28 mouse cellular contexts compared by ENCODE assay signal in the genomic region with DNA sequence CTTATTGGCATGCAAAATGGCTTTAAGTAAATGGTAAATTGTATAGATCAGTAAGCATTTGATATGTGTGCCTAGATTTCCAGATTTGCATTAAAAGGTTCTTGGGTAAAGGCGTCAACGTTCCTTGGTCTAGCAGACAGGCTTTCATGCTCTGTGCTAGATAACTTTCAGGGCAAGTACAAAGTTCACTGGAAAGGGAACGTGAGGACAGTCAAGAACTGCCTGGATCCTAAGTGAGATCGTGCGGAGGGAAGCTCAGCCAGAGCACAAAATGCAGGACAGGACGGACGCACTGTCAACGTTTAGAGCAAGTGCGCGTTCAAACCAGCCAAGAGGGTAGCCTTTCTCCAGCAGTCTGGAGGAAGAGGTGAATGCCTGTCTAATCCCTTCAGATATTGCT. TPM values are rescaled to one million over a fixed set of nuclear protein-coding genes. Genes with fewer than 3 reads are reported as not detected.
DNase-seq lines count a peak whose midpoint lies in the region; ATAC-seq and TF ChIP-seq lines count a peak whose summit lies in the region.
"Had no signal": no experiment of that assay in that cellular context is flagged by ENCODE, and none has a peak within 500 bp of the region (broad histone marks: within the 10 kb centered on the region; RNA-seq: fewer than 3 reads in every experiment).

No protein-coding gene starts in this region.

- no peak overlapping the region for H3K4me2 ChIP-seq in kidney, embryonic 14.5 days (replicated peaks; ENCODE audit: low read depth, low read length)
- H3K4me2 ChIP-seq in lung, postnatal 0 days (replicated peaks; ENCODE audit: low read depth, low read length) = no peak overlapping the region
- H3K4me2 ChIP-seq: embryonic facial prominence, embryonic 12.5 days; embryonic facial prominence, embryonic 15.5 days; heart, embryonic 12.5 days; heart, embryonic 15.5 days had no signal

- H3K9ac ChIP-seq in kidney, embryonic 14.5 days (ENCODE audit: low read depth, low read length) = no peak overlapping the region
- H3K9ac ChIP-seq in lung, postnatal 0 days (replicated peaks; ENCODE audit: low read depth) = no peak overlapping the region
- H3K9ac ChIP-seq: embryonic facial prominence, embryonic 12.5 days; embryonic facial prominence, embryonic 15.5 days; forebrain, postnatal 0 days; heart, embryonic 12.5 days; heart, embryonic 15.5 days had no signal

- 86% methylated on average over 10 of the region's 10 CpGs for WGBS in kidney, embryonic 14.5 days
- WGBS in lung, postnatal 0 days = 83% methylated on average over 10 of the region's 10 CpGs

- no peak for ATAC-seq in kidney, embryonic 14.5 days (ENCODE audit: low FRiP score, low TSS enrichment)
- no peak for ATAC-seq in lung, postnatal 0 days
- ATAC-seq: CD4-positive, CD25-positive, alpha-beta regulatory T cell, adult 4 months; forebrain, embryonic 14.5 days had no signal

- H3K4me1 ChIP-seq in kidney, embryonic 14.5 days (ENCODE audit: control insufficient read depth, insufficient read depth, low read length) = peaks cover 9% of the 10 kb centered on the region; the same call in 1 of the 2 replicates
- H3K4me1 ChIP-seq in lung, postnatal 0 days (ENCODE audit: insufficient read depth, low read depth, low read length) = 0 out of 2 replicates have a peak, but pooled peaks cover 3% of the 10 kb centered on the region
- H3K4me1 ChIP-seq: heart, embryonic 12.5 days; heart, embryonic 15.5 days had no signal

- TF ChIP-seq CTCF in lung, postnatal 0 days (IDR thresholded peaks at IDR 0.05) = no peak

- DNase-seq in kidney, adult 8-10 months = peak; percentile 33 to 44
- no peak for DNase-seq in kidney, adult 11 months
- peak; percentile 45 to 66 for DNase-seq in kidney, postnatal 36 days
- no peak for DNase-seq in lung, postnatal 0 days (ENCODE audit: low spot score)
- no peak for DNase-seq in lung, postnatal 25 days (ENCODE audit: low spot score)
- DNase-seq in yolk sac, embryonic 10.5 days (ENCODE audit: low spot score) = peak; percentile 19
- DNase-seq in thymus, postnatal 25 days = no peak
- DNase-seq: adrenal gland, adult 2 months; adrenal gland, postnatal 14 days; cerebellum, adult 11 months; cerebellum, adult 2 months; cerebellum, adult 9-11 months; cerebellum, postnatal 25 days; forebrain, postnatal 0 days; gastrocnemius, adult 2 months; gastrocnemius, postnatal 14 days; heart, adult 11 months; heart, postnatal 10 days; heart, postnatal 36 days had no signal

- H3K36me3 ChIP-seq in kidney, embryonic 14.5 days (ENCODE audit: control insufficient read depth, insufficient read depth, low read length) = peaks cover 16% of the 10 kb centered on the region
- H3K36me3 ChIP-seq in lung, postnatal 0 days (ENCODE audit: insufficient read depth, low read length) = no peaks in the 10 kb centered on the region
- H3K36me3 ChIP-seq: heart, embryonic 15.5 days had no signal

- no peaks in the 10 kb centered on the region for H3K9me3 ChIP-seq in kidney, embryonic 14.5 days (ENCODE audit: control insufficient read depth, low read length)
- H3K9me3 ChIP-seq in lung, postnatal 0 days (ENCODE audit: low read length) = no peaks in the 10 kb centered on the region
- H3K9me3 ChIP-seq: embryonic facial prominence, embryonic 12.5 days; embryonic facial prominence, embryonic 15.5 days; heart, embryonic 15.5 days; hindbrain, embryonic 10.5 days had no signal

- no peaks in the 10 kb centered on the region for H3K27me3 ChIP-seq in kidney, embryonic 14.5 days (ENCODE audit: control insufficient read depth, insufficient read depth, low read length)
- no peaks in the 10 kb centered on the region for H3K27me3 ChIP-seq in lung, postnatal 0 days (replicated peaks; ENCODE audit: insufficient read depth, low read length)
- H3K27me3 ChIP-seq: embryonic facial prominence, embryonic 12.5 days; embryonic facial prominence, embryonic 15.5 days; heart, embryonic 12.5 days; heart, embryonic 15.5 days had no signal

- H3K27ac ChIP-seq in kidney, embryonic 14.5 days (ENCODE audit: low read depth, low read length) = no peak overlapping the region
- 0 out of 2 replicates have a peak overlapping the region, but pooled peaks have one; percentile 11 for H3K27ac ChIP-seq in lung, postnatal 0 days (ENCODE audit: low read length)
- H3K27ac ChIP-seq: embryonic facial prominence, embryonic 12.5 days; embryonic facial prominence, embryonic 15.5 days; gastrocnemius, adult 2 months; heart, embryonic 15.5 days; hindbrain, embryonic 10.5 days had no signal

- TF ChIP-seq EP300 in lung, postnatal 0 days (IDR thresholded peaks at IDR 0.05) = no peak

- no peak overlapping the region for H3K4me3 ChIP-seq in kidney, embryonic 14.5 days (ENCODE audit: low read length)
- no peak overlapping the region for H3K4me3 ChIP-seq in lung, postnatal 0 days (ENCODE audit: low read depth, low read length)
- H3K4me3 ChIP-seq: embryonic facial prominence, embryonic 12.5 days; embryonic facial prominence, embryonic 15.5 days; heart, embryonic 12.5 days; heart, embryonic 15.5 days; hindbrain, embryonic 10.5 days had no signal

RNA-seq across cellular contexts. Expression of gene Prom1, which starts 5.7 kb away (rescaled TPM):
- polyA plus RNA-seq in kidney, embryonic 14.5 days (2014; fragmentation: Nextera tagmentation; extraction: Ambion mirVana) = 50.9 and 90.6 TPM in 2 replicates
- polyA plus RNA-seq in lung, postnatal 0 days (2015; fragmentation: Nextera tagmentation; extraction: Ambion mirVana) = 22.8 and 22.9 TPM in 2 replicates
- polyA plus RNA-seq: C2C12 had no signal

Comparison
In these comparisons a context has a peak if more than half of its experiments do, and no peak if none do; other contexts are left out.
1. DNase-seq: peak in kidney, adult 8-10 months (2 of 2), kidney, postnatal 36 days (2 of 2) and yolk sac, embryonic 10.5 days (single experiment); none in kidney, adult 11 months (single experiment), lung, postnatal 0 days (single experiment), lung, postnatal 25 days (single experiment) and thymus, postnatal 25 days (single experiment).